Mouse (Mus musculus) spleen, adult 2 months (tissue): ENCODE measurements around the gene Cep97. TPM values are rescaled to one million over a fixed set of nuclear protein-coding genes. Genes with fewer than 3 reads are reported as not detected.

Source experiments
- DNase-seq, 2 experiments: peaks; one replicate each; pipeline versions ENCODE4 v3.0.0 to v3.0.0-alpha.2; 2012 to 2021; ENCODE audit warnings: low spot score in 2 of 2, low read depth in 1 of 2
- H3K27ac ChIP-seq: fragments of 200-500 bp; 2 replicates; pipeline ENCODE4 v1.5.1; 2012; ENCODE audit warnings: low read length, inconsistent platforms; ENCODE audit not compliant: insufficient read depth
- H3K27me3 ChIP-seq: fragments of 200-500 bp; 2 replicates; pipeline ENCODE4 v1.6.1; 2012; ENCODE audit warnings: mild to moderate bottlenecking, moderate library complexity, low read length, inconsistent platforms; ENCODE audit not compliant: control insufficient read depth, insufficient read depth
- H3K36me3 ChIP-seq: fragments of 200-500 bp; 2 replicates; pipeline ENCODE4 v1.6.1; 2012; ENCODE audit warnings: mild to moderate bottlenecking, low read length, inconsistent platforms; ENCODE audit not compliant: control insufficient read depth, insufficient read depth
- H3K4me1 ChIP-seq: fragments of 200-500 bp; 2 replicates; pipeline ENCODE4 v1.6.1; 2011; ENCODE audit warnings: inconsistent platforms; ENCODE audit not compliant: control insufficient read depth, insufficient read depth, insufficient read length
- H3K4me3 ChIP-seq: fragments of 200-500 bp; 2 replicates; pipeline ENCODE4 v1.5.1; 2011; ENCODE audit warnings: mild to moderate bottlenecking, inconsistent platforms; ENCODE audit not compliant: insufficient read depth, insufficient read length; ENCODE audit errors: extremely low read depth
- CTCF ChIP-seq: fragments of 200-500 bp; IDR thresholded peaks from 2 replicates; pipeline ENCODE4 v1.5.1; 2011; ENCODE audit warnings: mild to moderate bottlenecking, inconsistent platforms; ENCODE audit not compliant: insufficient read depth, insufficient read length, insufficient replicate concordance; ENCODE audit errors: extremely low read depth
- POLR2A ChIP-seq: fragments of 200-500 bp; IDR thresholded peaks from 2 replicates; pipeline ENCODE4 v1.6.1; 2011; ENCODE audit warnings: low read depth, low read length, inconsistent platforms
- WGBS: fragments of 180-500 bp; shearing (Covaris S2); methylation state at CpG from one replicate; pipeline ENCODE4 v1.1.7; 2018; 5-methylcytosine and 5-hydroxymethylcytosine counted together
- polyA plus RNA-seq: library from polyadenylated mRNA; depleted of rRNA; stranded (reverse); fragments of >200 nt; gene quantifications from 2 replicates; pipeline ENCODE4 v1.2.3, GENCODE M21; 2012

Cep97 gene
- polyA plus RNA-seq, 1 experiment, result 1.7 TPM

DNA sequence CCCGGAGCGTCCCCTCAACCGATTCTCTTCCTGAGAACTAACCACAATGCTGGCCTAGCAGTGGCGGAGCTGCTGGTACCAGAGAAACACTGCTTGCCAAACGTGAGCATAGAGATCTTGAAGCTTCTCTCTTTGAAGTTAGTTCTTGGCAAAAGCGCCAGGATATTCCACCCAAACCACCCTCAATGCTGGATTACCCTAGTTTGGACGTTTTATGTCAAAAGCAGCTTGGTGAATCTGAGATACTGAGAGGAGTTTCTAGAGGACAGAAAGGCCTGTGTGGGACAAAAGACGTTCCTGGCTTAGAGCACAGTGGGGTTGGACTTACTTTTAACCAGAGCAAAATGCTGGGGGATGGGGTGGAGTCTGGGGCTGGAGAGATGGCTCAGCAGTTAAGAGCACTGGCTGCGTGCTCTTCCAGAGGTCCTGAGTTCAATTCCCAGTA, 39.0 kb downstream of the Cep97 start:
- Histone ChIP-seq H3K4me1 (peaks cover 18% of the 10 kb centered on the region; the same call in 1 of the 2 replicates), H3K27me3 (no peaks in the 10 kb centered on the region), H3K4me3 (peak overlapping the region; percentile 86), H3K27ac (peak overlapping the region; percentile 95), H3K36me3 (no peaks in the 10 kb centered on the region; the same call in 1 of the 2 replicates)
- TF ChIP-seq POLR2A, result no peak
- TF ChIP-seq CTCF, result no peak
- no peak for DNase-seq
- WGBS, result 2% methylated on average over 9 of the region's 9 CpGs

DNA sequence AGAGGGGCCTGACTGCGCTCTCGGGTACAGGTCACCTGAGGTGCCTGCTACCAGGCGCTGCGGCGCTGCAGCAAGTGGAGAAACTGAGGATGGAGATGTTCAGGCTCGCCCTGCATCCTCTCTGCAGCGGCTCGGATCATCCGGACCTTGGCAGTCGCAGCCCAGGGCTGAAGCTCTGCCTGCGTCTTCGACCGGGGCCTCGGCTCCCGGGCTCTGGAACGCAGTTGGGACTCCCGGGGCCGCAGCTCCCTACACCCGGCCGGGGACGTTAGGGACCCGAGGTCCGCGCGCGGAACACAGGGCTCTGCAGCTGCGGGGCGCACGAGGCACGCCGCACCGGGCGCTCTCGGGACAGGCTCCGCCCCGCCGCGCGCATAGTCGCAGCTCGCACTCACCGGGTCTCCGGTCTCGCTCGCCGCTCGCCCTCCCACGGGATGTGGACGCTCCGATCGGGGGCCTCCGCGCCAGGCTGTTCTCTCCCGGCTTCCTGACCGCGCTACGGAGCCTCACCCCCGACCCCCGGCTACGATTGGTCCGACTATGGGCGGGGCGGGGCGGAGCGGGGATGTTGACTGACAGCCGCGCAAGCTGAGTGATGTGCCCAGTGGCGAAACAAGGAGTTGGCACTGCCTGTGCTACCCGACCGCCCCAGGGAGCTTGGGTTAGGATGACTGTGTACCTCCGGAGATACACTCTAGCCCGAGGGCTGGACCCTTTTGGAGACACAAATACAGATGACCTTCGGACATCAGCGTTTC, 39.6 kb downstream of the Cep97 start, which contains the start of gene Nxpe3:
Nxpe3 (minus strand) TSS at position 393 of the 758 bp plus-strand sequence.
- H3K4me1 ChIP-seq, result peaks cover 23% of the 10 kb centered on the region; the same call in 1 of the 2 replicates
- peak; percentile 60 to 85 for DNase-seq
- peak within 1 kb of the TSS; percentile 95 for H3K27ac ChIP-seq
- peak within 1 kb of the TSS; percentile 86 for H3K4me3 ChIP-seq
- H3K27me3 ChIP-seq, result no peaks in the 10 kb centered on the region
- TF ChIP-seq POLR2A, result peak; percentile 77
- TF ChIP-seq CTCF, result no peak
- H3K36me3 ChIP-seq, result no peaks in the 10 kb centered on the region
- WGBS, result under 1% methylated on average over 74 of the region's 74 CpGs

DNA sequence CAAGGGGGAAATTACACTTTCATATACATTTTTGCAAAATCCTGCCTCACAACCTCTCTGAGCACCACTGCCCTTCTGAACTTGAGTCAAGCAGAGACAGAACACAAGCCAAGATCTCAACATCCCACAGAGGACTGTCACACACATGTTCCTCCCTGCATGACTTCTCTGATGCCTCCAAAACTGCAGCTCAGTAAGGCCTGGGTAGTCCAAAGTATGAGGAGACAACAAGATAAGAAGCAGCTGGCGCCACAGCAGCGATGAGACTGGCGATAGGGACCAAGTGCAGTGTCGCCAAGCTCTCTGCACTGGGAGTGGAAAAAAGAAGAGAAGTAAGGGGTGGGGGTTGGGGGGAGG, 40.1 kb downstream of the Cep97 start:
- Histone ChIP-seq H3K36me3 (peaks cover 2% of the 10 kb centered on the region; the same call in 1 of the 2 replicates), H3K4me3 (peak overlapping the region; percentile 86), H3K4me1 (peaks cover 23% of the 10 kb centered on the region; the same call in 1 of the 2 replicates), H3K27ac (peak overlapping the region; percentile 95), H3K27me3 (no peaks in the 10 kb centered on the region)
- peak in 1 of 2 experiments; percentile 22 for DNase-seq
- WGBS, result under 1% methylated on average over 4 of the region's 4 CpGs
- TF ChIP-seq POLR2A (no peak), CTCF (no peak)

DNA sequence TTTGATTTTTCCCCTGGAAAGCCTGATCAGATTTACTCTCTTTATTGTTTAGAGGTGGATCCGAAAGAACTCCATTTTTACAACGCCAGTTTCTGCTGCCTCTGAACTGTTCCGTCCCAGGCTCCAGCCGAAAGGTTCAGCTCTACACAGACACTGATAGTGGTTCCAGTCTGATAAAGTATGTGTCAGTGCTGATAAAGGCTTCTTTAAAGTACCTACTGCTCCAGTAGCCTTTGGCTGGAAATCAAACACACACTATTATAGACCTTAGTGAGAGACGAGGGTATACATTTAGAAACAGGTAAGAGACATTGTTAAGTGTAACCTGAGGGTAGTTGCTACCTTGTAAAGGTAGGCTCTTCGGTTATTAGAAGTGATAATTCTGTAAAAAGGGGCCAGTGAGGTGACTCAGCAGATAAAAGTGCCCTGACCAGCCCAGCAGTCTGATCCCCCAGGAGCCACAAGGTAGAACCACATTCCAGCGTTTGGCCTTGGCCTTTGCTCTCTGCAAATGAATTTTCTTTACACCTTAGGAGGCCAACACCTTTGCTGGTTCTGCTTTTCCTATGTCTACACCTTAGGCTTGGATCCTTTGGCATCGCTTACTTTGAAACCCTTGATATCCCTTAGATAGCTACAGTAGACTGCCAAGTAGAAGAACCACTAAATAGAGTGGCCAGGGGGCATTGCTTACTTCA, 41.1 kb downstream of the Cep97 start:
- DNase-seq, result no peak
- WGBS, result 62% methylated on average over 8 of the region's 8 CpGs
- H3K27me3 ChIP-seq, result no peaks in the 10 kb centered on the region
- H3K27ac ChIP-seq, result peak overlapping the region; percentile 95
- TF ChIP-seq CTCF (no peak), POLR2A (no peak)
- peaks cover 6% of the 10 kb centered on the region for H3K36me3 ChIP-seq
- H3K4me3 ChIP-seq, result peak overlapping the region; percentile 86; the same call in 1 of the 2 replicates
- peaks cover 23% of the 10 kb centered on the region; the same call in 1 of the 2 replicates for H3K4me1 ChIP-seq

DNA sequence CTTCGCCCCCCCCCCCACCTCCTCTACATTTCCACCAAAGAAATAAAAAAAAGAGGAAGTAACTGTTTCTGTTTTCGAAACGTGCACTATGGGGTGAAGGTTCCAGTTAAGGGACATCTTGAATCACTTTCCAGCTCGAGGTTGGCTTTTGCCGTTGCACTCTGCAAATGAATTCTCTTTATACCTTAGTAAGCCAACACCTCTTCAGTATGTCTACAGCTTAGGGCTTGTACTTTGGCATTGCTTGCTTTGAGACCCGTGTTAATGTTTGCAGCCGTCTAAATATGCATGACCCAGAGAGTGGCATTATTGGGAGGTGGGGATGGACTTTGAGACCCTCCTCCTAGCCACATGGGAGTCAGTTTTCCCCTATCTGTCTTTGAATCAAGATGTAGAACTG, 42.2 kb downstream of the Cep97 start:
- H3K4me1 ChIP-seq, result peaks cover 28% of the 10 kb centered on the region; the same call in 1 of the 2 replicates
- DNase-seq, result peak in 1 of 2 experiments; percentile 40

DNA sequence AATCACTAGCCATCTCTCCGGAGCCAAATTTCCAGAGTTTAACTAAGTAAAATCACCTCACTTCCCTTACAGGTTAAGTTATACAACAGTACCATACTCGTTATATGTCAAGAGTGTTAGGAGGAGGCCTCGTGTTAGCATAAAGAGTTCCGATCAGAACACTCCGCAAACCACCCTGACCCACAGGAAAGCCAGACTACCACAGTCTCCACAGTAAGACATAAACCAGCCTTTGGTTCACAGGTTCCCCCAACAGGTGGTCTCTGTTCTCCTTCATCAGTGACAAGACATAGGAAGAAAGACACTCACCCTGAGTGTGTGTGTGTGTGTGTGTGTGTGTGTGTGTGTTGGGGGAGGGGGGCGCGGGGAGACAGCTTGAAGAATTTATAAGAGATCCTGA, 43.3 kb downstream of the Cep97 start:
- Histone ChIP-seq H3K36me3 (peaks cover 6% of the 10 kb centered on the region), H3K4me3 (no peak overlapping the region), H3K27me3 (no peaks in the 10 kb centered on the region), H3K27ac (peak overlapping the region; percentile 58), H3K4me1 (peaks cover 27% of the 10 kb centered on the region; the same call in 1 of the 2 replicates)
- no peak for DNase-seq
- 65% methylated on average over 7 of the region's 7 CpGs for WGBS
- TF ChIP-seq CTCF, result no peak
- TF ChIP-seq POLR2A, result no peak

More for the DNA sequence above, 42.2 kb downstream of the Cep97 start:
- H3K27ac ChIP-seq, result peak overlapping the region; percentile 72
- no peak for TF ChIP-seq POLR2A
- TF ChIP-seq CTCF, result no peak
- H3K27me3 ChIP-seq, result no peaks in the 10 kb centered on the region
- H3K4me3 ChIP-seq, result peak overlapping the region; percentile 9; the same call in 1 of the 2 replicates
- 11% methylated on average over 6 of the region's 7 CpGs for WGBS
- H3K36me3 ChIP-seq, result peaks cover 6% of the 10 kb centered on the region
